Mouse (Mus musculus) gastrocnemius, postnatal 36 days (tissue): Measurements from ENCODE around the gene Sln. TPM values are rescaled to one million over a fixed set of nuclear protein-coding genes. Genes with fewer than 3 reads are reported as not detected.
A peak's percentile ranks its signal among the peaks of the same experiment; 100 is the strongest.

Source experiments
- DNase-seq, 2 experiments: peaks; one replicate each; pipeline ENCODE4 v3.0.0; 2022
- intact Hi-C: fragments of 180-260 bp; cut with DNase I; formaldehyde crosslinking; loops from one replicate; pipeline ENCODE4 v1.15.1; 2025
- long read RNA-seq, 2 experiments: library from polyadenylated mRNA; stranded (forward); transcript quantifications; one replicate each; pipeline ENCODE4 v2.0.0; 2021
- total RNA-seq, 2 experiments: library from RNA; stranded (reverse); gene quantifications; 2 replicates each; pipeline ENCODE4 v1.2.3; 2021

Sln gene
- total RNA-seq: 1 to 10 TPM in 1 of 2 experiments, not detected in 1; 2.7 TPM
- long read RNA-seq, experiment 1, partial matches to known transcripts: 0 of 4 reads
- long read RNA-seq, experiment 1, other reads (novel, unspliced or antisense): 0 of 4 reads
- long read RNA-seq, experiment 2, transcript Sln-201 (2 exons, 1,318 nt): major isoform, 25 of 25 reads
- long read RNA-seq, experiment 2, partial matches to known transcripts: 0 of 25 reads
- long read RNA-seq, experiment 2, other reads (novel, unspliced or antisense): 0 of 25 reads

DNA sequence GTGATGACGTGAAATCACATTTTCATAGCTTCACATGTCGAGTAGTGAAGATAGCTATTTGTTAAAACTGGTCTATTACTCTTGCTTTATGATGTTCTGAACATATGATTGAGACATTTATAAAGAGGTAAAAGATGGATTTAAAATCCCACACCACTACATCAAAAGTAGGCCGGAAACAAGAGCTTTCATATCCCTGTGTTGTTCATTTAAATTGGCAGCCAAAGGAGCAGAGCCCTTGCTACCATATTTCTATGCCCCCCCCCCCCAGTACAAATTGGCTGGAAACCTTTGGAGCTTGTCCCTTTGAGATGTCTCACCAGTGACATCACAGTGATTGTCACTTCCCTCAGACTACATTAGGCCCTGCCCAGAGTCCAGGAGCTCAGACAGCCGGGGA, at the start of gene Sln:
Gene Sln (plus strand): TSS at position 301 of the 400 bp plus-strand sequence.
- intact Hi-C loops: no loop called here
- DNase-seq: no peak

DNA sequence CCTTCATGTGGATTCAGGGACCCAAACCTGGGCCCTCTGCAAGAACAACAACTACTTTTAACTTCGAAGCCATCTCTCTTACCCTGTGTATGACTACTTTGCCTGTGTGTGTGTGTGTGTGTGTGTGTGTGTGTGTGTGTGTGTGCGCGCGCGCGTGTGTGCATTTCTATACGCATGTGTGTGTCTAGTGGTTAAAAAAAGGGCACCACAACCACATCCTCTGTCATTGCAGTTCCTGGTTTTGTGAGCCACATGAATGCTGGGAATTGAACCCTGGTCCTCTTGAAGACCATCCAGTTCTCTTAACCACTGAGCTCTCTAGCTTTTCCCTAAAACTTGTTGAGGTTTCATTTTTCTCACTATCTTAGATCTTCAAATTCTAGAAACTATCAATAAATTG, 47.0 kb upstream of the Sln start:
- DNase-seq: no peak
- intact Hi-C loops: no loop called here

DNA sequence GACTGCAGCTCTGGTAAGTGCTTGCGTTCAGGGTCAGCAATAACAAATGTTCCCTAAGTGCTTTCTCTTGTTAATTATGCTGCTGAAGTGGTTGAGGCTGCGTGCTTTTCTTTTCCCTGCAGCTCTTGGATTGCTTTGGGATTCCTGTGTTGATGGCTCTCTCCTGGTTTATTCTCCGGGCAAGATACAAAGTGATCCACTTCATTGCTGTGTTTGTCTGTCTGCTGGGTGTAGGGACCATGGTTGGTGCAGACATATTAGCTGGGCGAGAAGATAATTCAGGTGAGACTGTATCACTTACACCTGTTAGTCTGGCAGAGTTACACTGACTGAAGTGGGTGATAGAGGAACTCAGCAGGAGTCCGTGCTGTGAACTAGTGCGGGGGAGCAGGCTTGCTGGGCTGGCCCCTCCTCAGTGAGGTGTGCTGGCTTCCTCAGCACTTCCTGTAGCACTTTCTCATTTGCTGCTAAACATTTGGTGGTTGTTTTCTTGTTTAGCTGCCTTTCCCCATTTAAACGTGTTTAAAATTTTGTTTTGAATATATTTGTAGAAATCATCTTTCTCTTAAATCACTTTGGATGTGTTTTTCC, 43.4 kb upstream of the Sln start:
- DNase-seq: no peak
- intact Hi-C loops: no loop called here

DNA sequence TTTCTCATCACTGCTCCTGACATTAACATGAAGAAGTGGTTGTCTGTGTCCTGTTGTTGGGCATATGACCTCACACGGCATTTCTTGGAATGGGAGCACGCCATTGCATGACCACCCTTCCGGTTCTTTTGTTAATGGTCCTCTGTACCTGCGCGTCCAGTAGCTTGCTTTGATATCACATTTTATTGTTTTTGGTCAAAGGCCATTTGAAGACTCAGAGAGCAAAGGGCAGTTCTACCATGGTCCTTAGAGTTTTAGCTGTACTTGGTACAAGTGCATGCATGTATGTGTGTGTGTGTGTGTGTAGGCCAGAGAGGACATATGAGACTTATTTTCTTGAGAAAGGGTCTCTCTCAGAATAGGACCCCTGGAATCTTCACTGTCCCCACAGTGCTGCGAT, 36.5 kb upstream of the Sln start:
- no peak for DNase-seq
- intact Hi-C loops: no loop called here

DNA sequence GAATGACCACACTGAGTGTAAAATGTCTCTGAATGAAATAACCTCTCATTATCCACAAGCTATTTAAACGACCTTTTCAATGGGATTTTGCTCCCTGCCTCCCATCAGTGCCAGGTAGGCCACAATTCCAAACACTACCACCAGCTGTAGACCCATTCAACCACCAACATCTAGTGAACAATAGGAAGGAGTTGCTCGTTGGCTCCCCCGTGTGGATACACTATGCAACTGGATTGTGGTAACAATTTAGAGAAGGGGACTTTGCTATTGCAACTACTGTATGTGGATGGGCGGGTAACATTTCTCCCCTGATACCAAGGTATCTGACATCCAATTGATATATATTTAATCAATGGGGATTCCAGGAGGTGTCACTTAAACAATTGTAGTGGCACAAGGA, 31.2 kb upstream of the Sln start:
- DNase-seq: no peak
- intact Hi-C loops: no loop called here

DNA sequence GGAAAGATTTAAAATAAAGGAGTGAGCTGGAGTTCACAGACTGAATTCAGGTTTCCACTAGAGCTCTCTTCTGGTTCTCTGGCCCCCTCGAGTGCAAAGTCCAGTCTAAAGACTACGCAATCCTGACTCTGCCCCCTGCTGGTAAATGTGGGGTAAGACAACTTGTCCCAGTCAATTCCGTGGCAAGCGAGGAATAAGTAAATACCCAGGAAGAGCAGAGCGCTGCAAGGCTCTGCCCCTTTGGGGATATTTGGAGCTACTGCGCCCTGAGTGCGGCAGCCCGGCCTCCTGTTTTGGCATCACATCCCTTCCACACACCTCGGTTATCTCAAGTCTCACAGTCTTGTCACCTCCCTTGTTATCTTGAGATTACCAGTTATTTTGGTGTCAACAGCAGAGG, 24.6 kb upstream of the Sln start:
- no peak for DNase-seq
- intact Hi-C loops: loop anchor here (10.0 kb wide), 1 partner anchor 509 kb away; no protein-coding TSS in a partner anchor

DNA sequence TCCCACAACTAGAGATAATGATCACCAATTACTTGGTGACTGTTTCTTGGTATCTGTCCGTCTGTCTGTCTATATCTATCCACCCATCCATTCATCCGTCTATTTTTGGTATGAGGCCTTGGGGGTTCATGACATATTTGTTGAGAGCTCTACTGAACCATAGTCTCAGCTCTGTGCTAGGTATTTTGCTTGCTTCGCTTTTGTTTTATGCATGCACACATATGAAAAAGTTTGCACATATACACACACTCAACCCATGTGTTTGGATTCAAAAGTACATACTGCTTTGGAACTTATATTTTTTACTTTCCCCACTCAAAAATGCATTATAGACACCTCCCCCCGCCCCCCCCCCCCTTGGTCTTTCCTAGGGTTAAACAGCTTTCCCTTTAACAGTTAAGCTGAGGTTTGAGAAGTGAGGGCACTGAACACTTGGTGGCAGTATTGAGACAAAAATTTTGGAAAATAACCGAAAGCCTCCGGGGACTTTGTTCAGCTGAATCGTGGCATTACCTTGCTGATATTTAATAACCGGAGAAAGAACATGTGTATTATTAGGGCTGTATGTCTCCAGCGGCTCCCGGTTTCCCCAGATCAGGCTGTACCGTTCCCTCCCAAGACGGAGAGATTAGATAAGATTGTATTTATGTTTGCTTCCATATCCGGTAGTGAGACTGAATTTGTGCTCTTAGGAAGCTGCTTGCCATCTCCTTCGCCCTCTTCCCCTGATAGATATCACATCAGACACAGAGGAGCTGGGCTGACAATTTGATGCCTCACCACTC, 20.7 kb upstream of the Sln start:
- intact Hi-C loops: loop anchor here (2.0 to 10.0 kb wide), 2 partner anchors 158 to 506 kb away; no protein-coding TSS in a partner anchor
- DNase-seq: no peak

DNA sequence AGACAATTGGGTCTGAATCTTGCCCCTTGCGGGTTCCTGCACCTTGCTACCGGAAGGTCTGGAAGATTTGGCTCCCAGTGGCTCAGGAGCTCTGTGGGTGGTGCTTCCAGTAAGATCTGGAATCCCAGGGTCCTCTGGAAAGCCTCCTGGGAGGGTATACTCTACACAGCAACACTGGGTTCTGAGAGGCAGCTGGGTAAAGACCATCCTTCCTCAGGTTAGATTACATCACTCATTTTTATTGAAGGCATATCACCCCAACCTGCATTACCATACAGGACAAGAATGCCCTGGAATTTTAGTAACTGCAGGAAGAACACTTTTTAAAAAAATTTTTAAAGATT, 20.1 kb upstream of the Sln start:
- intact Hi-C loops: loop anchor here (2.0 to 10.0 kb wide), 2 partner anchors 157 to 505 kb away; no protein-coding TSS in a partner anchor
- DNase-seq: no peak

DNA sequence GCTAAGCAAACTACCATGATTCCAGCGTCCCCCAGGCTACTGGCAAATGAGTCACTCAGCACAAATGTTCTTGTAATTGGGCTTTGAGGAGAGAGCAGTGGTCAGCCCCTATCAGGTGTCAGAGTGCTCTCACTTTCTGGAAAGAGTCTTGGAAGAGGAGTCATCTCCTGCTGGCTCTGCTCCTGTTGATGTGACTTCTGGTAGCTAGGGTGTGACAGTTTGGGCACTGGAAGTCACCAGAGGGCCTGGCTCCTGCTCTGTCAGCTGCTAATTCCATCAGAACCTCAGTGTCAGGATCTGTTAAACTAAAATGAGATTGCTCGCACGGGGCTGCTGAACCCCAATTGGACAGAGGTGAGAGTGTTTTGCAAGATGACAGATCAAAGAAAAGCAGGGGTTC, 14.9 kb upstream of the Sln start:
- DNase-seq: peak in 1 of 2 experiments; percentile 9
- intact Hi-C loops: no loop called here

DNA sequence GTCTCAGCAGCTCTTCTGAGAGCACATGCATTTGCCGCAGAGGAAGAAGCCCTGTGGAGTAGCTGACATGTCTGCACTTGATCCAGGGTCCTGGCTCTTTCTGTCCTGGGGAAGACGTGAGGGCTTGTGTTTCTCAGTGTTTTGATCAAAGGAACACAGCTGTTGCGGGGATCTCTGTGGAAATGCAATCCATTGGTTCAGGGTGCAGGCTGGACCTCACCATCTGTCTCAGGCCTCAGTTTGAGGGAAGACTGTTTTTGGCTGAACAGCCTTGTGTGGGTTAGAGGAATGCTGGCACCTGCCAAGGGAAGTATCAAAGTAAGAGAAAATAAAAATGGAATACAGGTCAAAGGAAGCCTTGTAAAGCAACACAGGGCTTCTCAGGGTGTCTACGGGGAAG, 14.0 kb upstream of the Sln start:
- intact Hi-C loops: no loop called here
- DNase-seq: no peak

DNA sequence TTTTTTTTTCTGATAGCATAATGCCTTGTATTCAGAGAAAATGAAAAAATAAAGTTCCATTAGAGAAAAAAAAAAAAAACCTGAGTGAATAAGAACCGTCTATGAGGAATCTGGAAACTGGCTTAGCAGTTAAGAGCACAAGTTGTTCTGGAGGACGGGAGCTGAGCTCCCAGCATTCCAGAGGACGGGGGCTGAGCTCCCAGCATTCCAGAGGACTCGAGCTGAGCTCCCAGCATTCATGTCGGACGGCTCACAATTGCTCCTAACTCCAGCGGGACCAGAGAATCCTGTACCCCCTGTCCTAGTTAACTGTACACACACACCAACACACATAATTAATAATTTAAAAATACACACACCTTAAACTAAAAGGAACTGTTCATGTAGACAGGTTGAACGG, 11.1 kb upstream of the Sln start:
- no peak for DNase-seq
- intact Hi-C loops: no loop called here

DNA sequence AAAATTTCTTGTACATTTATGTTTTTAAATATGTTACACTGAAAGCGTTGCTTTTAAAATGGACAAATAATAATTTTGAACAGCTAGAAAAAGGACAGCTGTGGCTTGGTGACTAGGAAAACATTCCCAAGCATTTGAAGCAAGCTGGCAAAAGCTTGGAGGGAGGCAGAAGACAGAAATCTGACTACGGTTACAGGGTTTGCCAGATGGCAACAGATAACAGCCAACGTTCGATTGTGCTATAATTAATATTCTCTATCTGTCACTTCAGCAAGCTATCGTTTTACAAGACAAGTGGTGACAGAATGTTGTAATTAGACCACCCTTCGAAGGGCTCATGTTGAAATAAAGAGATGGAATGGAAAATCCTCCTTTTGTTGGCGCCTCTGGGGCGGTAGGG, 1.4 kb upstream of the Sln start:
- intact Hi-C loops: no loop called here
- no peak for DNase-seq

DNA sequence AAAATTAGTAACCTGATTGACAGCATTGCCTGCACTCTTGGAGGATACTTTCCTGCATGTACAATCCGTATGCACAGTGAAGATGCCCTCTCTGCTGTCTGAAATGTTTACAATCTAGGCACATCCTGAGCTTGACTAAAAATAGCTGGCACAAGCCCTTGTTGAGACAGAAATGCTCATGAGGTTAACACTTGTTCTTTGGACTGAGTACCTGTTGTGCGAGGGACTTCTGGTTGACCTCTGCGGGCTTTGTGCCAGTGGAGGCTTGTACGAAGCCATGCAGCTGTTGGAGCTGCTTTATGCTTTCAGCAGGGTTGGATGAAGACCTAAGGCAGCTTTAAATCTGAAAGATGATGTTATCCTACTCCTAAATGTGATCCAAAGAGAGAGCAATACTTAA, 2.2 kb downstream of the Sln start:
- no peak for DNase-seq
- intact Hi-C loops: no loop called here

DNA sequence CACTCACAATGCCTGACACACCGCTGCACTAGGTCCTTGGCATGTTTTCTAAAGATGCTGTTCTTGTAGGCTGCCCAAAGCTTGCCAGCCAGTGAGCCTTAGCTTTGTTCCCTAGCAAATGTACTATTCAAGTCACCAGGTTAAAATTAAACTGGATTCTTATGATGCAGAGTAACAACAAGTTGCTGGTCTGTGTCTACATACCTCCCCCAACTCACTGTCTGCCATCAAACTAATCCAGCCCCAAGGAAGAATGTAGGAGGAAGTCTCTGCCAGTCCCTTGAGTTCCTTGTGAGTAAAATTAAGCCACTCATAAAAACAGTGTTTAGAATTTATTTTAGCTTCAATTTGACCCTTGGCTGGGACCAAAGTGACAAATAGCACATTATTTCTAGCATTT, 3.7 kb downstream of the Sln start:
- intact Hi-C loops: no loop called here

DNA sequence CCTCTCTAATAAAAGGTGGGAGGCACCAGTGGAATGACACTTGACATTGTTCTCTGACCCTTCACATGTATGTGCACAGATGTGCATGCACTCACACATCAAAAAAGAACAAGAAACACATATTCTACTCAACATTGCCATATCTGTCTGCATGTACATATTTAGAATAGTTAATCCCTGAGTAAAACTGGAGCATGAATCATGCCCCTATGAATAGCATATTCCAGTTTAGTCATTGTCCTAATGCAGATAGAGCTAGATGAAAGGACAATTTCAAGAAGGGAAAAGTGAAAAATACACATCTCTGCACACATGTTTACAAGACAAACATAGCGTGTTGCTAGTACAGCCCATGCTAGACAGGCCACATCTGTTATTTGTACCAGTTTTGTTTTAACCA, 4.6 kb downstream of the Sln start:
- intact Hi-C loops: no loop called here
- DNase-seq: no peak

More for the DNA sequence above, 3.7 kb downstream of the Sln start:
- no peak for DNase-seq

DNA sequence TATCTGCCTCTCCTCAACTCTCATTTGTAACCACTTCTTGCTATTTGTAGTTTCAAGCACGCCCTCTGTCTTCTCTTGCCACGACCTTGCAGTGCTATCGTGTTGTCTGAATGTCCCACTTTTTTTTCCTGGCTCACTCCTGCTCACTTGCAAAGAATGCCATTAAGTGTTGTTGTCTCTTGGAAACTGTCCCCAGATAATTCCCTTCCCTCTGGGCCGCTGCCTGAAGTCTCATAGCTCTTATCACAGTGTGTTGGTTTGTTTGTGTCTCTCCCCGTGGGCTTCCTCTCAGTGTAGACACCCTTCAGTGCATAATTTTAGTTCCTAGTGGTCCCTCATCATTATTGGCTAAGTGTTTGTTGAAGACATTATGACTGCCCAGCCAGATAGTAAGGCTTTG, 7.9 kb downstream of the Sln start:
- no peak for DNase-seq
- intact Hi-C loops: no loop called here

DNA sequence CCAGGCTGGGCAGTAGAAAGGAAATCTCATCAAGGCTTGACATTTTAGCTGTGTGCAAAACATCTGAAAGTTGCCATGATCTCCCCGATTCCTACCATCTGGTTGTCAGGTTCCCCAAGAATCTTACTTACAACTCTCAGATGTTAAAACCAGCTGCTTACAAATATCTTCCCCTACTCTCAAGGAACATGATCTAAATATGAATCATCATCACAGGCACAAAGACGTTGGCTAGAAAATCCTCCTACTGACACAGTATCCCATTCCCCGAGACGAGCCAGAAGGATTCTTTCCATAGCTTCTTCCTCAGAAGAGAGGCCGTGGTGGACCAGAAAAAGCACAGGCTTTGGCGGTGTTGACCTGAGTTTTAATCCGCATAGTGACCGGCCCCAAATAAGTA, 23.3 kb downstream of the Sln start:
- no peak for DNase-seq
- intact Hi-C loops: no loop called here

DNA sequence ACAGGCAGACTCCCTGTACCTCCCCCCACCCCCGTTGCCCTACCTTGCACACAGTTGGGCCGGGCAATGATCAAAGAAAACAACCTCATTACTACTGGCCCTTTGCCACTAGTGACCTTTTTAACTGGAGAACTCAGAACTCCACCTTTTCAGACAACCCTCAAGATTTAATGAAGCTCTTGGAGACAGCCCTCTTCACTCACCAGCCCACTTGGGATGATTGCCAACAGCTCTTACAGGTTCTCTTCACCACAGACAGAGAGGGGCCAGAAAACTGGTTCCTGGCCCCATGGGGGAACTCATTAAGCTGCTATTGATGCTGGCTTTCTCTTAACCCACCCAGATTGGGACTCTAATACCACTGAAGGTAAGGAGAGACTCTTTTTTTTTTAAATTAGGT, 27.5 kb downstream of the Sln start:
- DNase-seq: no peak
- intact Hi-C loops: loop anchor here (2.0 kb wide), 1 partner anchor 45 kb away; no protein-coding TSS in a partner anchor

DNA sequence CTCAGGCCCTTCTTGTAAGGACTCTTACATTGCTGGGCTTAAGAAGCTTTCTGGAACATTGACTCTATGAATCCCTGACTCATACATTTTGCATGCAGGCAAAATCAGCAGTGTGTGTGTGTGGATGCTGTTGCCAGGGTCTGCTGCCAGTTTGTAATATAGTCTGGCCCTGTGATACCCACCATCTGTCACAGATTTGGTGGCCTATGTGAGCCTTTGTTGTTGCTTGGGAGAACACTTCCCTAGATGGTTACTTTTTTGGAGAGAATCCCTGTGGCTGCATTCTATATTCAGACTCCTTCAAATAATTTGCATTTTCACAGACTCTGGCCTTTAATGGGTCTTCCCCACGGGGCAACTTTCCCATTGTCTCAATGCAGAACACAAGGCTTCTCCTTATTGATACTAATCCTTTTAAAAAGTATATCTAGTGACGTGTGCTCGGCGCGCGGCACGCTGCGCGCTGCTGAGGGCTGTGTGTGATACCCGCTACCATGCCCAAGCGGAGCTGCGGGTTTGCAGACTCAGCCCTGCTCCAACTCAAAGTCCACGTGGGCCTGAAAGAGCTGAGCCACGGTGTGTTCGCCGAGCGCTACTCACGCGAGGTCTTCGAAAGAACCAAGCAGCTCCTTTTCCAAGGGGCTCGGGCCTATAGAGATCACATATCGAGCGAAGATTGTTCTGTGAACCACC, 33.8 kb downstream of the Sln start:
- intact Hi-C loops: no loop called here
- DNase-seq: no peak

DNA sequence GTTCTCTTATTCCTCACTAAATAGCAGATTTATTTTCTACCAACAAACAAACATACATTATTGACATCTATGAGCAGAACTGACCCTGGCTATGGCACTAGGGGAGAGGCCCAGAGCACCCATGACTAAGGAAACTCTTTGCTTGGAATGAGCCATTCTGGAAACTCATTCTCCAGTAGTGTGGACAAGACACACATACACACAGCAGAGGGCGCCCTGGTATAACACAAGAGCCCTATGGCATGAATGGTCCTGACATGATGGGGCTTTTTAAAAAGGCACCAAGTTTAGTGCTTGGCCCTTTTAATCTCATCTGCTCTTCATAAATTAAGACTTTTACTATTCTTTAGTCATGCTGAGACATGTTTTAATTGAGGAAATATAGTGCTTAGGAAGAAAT, 40.1 kb downstream of the Sln start:
- DNase-seq: peak in 1 of 2 experiments; percentile 8
- intact Hi-C loops: loop anchor here (5.0 kb wide), 1 partner anchor 102 kb away; no protein-coding TSS in a partner anchor

DNA sequence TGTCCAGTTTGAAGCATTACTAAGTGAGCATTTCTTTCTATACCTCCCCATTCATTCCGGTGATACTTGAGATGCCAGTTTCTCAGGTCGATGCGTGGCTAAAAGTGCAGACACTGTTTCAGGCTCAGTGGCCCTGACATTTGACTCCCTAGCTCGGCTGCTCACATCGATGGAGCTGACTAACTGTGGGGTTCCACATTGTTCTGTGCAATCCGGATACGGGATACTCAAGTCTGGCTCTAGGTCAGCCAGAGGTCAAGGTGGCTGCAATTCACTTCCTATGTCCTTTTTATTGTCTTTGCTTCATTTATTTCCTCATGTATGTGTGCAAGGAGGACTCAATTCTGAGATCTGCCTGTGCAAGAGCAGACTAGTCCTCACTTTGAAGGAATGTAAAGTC, 45.9 kb downstream of the Sln start:
- intact Hi-C loops: no loop called here
- DNase-seq: no peak
